15 mouse cellular contexts compared by ENCODE assay signal in genomic region chr15:81568592-81568991, GRCm38 (mm10). TPM values are rescaled to one million over a fixed set of nuclear protein-coding genes. Genes with fewer than 3 reads are reported as not detected.
DNase-seq lines count a peak whose midpoint lies in the region; ATAC-seq and TF ChIP-seq lines count a peak whose summit lies in the region.
"Had no signal": no experiment of that assay in that cellular context is flagged by ENCODE, and none has a peak within 500 bp of the region (broad histone marks: within the 10 kb centered on the region; RNA-seq: fewer than 3 reads in every experiment).

No protein-coding gene starts in this region.

- H3K4me3 ChIP-seq in heart, embryonic 10.5 days, result no peak overlapping the region
- no peak overlapping the region for H3K4me3 ChIP-seq in heart, adult 2 months
- no peak overlapping the region for H3K4me3 ChIP-seq in cortical plate, adult 2 months (ENCODE audit: insufficient read depth, low read length)
- H3K4me3 ChIP-seq in hindbrain, embryonic 11.5 days (ENCODE audit: low read depth, low read length), result no peak overlapping the region
- H3K4me3 ChIP-seq in forebrain, embryonic 16.5 days (replicated peaks; ENCODE audit: low read length), result no peak overlapping the region
- H3K4me3 ChIP-seq: forebrain, embryonic 13.5 days; gastrocnemius, adult 2 months; limb, embryonic 13.5 days had no signal

- no peaks in the 10 kb centered on the region for H3K36me3 ChIP-seq in heart, embryonic 10.5 days
- H3K36me3 ChIP-seq in heart, adult 2 months (ENCODE audit: control insufficient read depth, insufficient read depth, low read length), result no peaks in the 10 kb centered on the region
- no peaks in the 10 kb centered on the region for H3K36me3 ChIP-seq in hindbrain, embryonic 11.5 days (ENCODE audit: control insufficient read depth, insufficient read depth, low read length)
- no peaks in the 10 kb centered on the region for H3K36me3 ChIP-seq in forebrain, embryonic 16.5 days (ENCODE audit: control insufficient read depth, insufficient read depth)
- H3K36me3 ChIP-seq: limb, embryonic 13.5 days had no signal

- H3K27me3 ChIP-seq in heart, embryonic 10.5 days (ENCODE audit: insufficient read depth, poor library complexity, severe bottlenecking), result no peaks in the 10 kb centered on the region
- no peaks in the 10 kb centered on the region for H3K27me3 ChIP-seq in heart, adult 2 months (ENCODE audit: control insufficient read depth, insufficient read depth, low read length)
- no peaks in the 10 kb centered on the region for H3K27me3 ChIP-seq in hindbrain, embryonic 11.5 days (ENCODE audit: control insufficient read depth, insufficient read depth, low read length)
- no peaks in the 10 kb centered on the region for H3K27me3 ChIP-seq in forebrain, embryonic 16.5 days (replicated peaks; ENCODE audit: control insufficient read depth, insufficient read depth, low read length)
- H3K27me3 ChIP-seq: forebrain, embryonic 13.5 days; limb, embryonic 13.5 days had no signal

- no peak for TF ChIP-seq EP300 in heart, adult 2 months (IDR thresholded peaks at IDR 0.05; ENCODE audit: insufficient read depth, low read depth, low read length)

- no peaks in the 10 kb centered on the region for H3K4me1 ChIP-seq in heart, embryonic 10.5 days
- no peaks in the 10 kb centered on the region; the same call in 1 of the 2 replicates for H3K4me1 ChIP-seq in heart, adult 2 months (ENCODE audit: control insufficient read depth, insufficient read depth, low read length)
- H3K4me1 ChIP-seq in cortical plate, adult 2 months (ENCODE audit: control insufficient read depth, insufficient read depth, low read length), result no peaks in the 10 kb centered on the region
- no peaks in the 10 kb centered on the region for H3K4me1 ChIP-seq in hindbrain, embryonic 11.5 days (replicated peaks; ENCODE audit: control insufficient read depth, insufficient read depth, low read length)
- no peaks in the 10 kb centered on the region for H3K4me1 ChIP-seq in forebrain, embryonic 16.5 days (replicated peaks; ENCODE audit: control insufficient read depth, insufficient read depth, low read length)
- H3K4me1 ChIP-seq: forebrain, embryonic 13.5 days; limb, embryonic 13.5 days had no signal

- H3K79me2 ChIP-seq in heart, adult 2 months (replicated peaks; ENCODE audit: control insufficient read depth, insufficient read depth, low read length), result no peaks in the 10 kb centered on the region

- WGBS in heart, embryonic 10.5 days, result 43% methylated on average over 2 of the region's 2 CpGs
- WGBS in heart, adult 2 months, result 43% methylated on average over 2 of the region's 2 CpGs
- whole genome bisulfite sequencing in hindbrain, embryonic 11.5 days, result 77% methylated on average over 1 of the region's 2 CpGs
- 73% methylated on average over 1 of the region's 2 CpGs for WGBS in forebrain, embryonic 16.5 days

- ATAC-seq in megakaryocyte, adult 5-6 weeks (ENCODE audit: poor library complexity, severe bottlenecking), result peak; percentile 72
- no peak for ATAC-seq in hindbrain, embryonic 11.5 days (ENCODE audit: low FRiP score)
- no peak for ATAC-seq in forebrain, embryonic 16.5 days
- ATAC-seq: forebrain, embryonic 13.5 days had no signal

- no peak overlapping the region for H3K4me2 ChIP-seq in hindbrain, embryonic 11.5 days (replicated peaks; ENCODE audit: low read depth, low read length)
- H3K4me2 ChIP-seq in forebrain, embryonic 16.5 days (ENCODE audit: low read length), result no peak overlapping the region
- H3K4me2 ChIP-seq: forebrain, embryonic 13.5 days; heart, embryonic 11.5 days; limb, embryonic 13.5 days had no signal

- H3K9ac ChIP-seq in heart, adult 2 months (ENCODE audit: low read depth, low read length), result no peak overlapping the region
- H3K9ac ChIP-seq in hindbrain, embryonic 11.5 days (ENCODE audit: low read depth, low read length), result no peak overlapping the region
- no peak overlapping the region for H3K9ac ChIP-seq in forebrain, embryonic 16.5 days (replicated peaks; ENCODE audit: low read depth, low read length)
- H3K9ac ChIP-seq: forebrain, embryonic 13.5 days; limb, embryonic 13.5 days had no signal

- TF ChIP-seq CTCF in heart, adult 2 months (IDR thresholded peaks at IDR 0.05), result no peak
- no peak for TF ChIP-seq CTCF in cortical plate, adult 2 months (IDR thresholded peaks at IDR 0.05; ENCODE audit: extremely low read depth, insufficient read depth, low read length)

- TF ChIP-seq POLR2A in heart, adult 2 months (IDR thresholded peaks at IDR 0.05; ENCODE audit: insufficient read depth, low read depth, low read length), result no peak
- TF ChIP-seq POLR2A in cortical plate, adult 2 months (IDR thresholded peaks at IDR 0.05; ENCODE audit: extremely low read depth, insufficient read depth, low read length), result no peak

- no peak overlapping the region for H3K27ac ChIP-seq in heart, embryonic 10.5 days
- no peak overlapping the region for H3K27ac ChIP-seq in heart, adult 2 months
- peak overlapping the region; percentile 84 for H3K27ac ChIP-seq in cortical plate, adult 2 months (ENCODE audit: insufficient read depth, low read length)
- no peak overlapping the region for H3K27ac ChIP-seq in hindbrain, embryonic 11.5 days (ENCODE audit: low read depth, low read length)
- H3K27ac ChIP-seq in forebrain, embryonic 16.5 days (ENCODE audit: low read length), result no peak overlapping the region
- H3K27ac ChIP-seq: forebrain, embryonic 13.5 days; gastrocnemius, adult 2 months; limb, embryonic 13.5 days had no signal

- DNase-seq in heart, embryonic 10.5 days (ENCODE audit: low spot score), result peak; percentile 20
- no peak for DNase-seq in heart, adult 2 months
- DNase-seq in A20 (ENCODE audit: low read depth, low spot score), result peak; percentile 91
- DNase-seq in hindbrain, embryonic 11.5 days (ENCODE audit: low spot score), result no peak
- no peak for DNase-seq in left cerebral cortex, adult 11 months (ENCODE audit: low spot score)
- DNase-seq: adrenal gland, postnatal 10 days; cerebellum, postnatal 25 days; gastrocnemius, adult 2 months; right cerebral cortex, adult 18-20 months had no signal

- intact Hi-C loops in heart, adult 2 months (cut with DNase I), result no loop called here

- no peaks in the 10 kb centered on the region for H3K9me3 ChIP-seq in heart, embryonic 10.5 days
- H3K9me3 ChIP-seq in hindbrain, embryonic 11.5 days (ENCODE audit: control insufficient read depth, low read length), result no peaks in the 10 kb centered on the region
- no peaks in the 10 kb centered on the region for H3K9me3 ChIP-seq in forebrain, embryonic 16.5 days (ENCODE audit: control insufficient read depth, low read length)
- H3K9me3 ChIP-seq: forebrain, embryonic 13.5 days; limb, embryonic 13.5 days had no signal

RNA-seq across cellular contexts. Expression of gene Ep300, which starts 16.6 kb away (rescaled TPM):
- polyA plus RNA-seq in heart, embryonic 10.5 days (2016; fragmentation: Nextera tagmentation; extraction: Ambion mirVana), result 15.0 and 25.3 TPM in 2 replicates
- total RNA-seq in heart, adult 2 months (2021), result 10 to 100 TPM; 37.7 to 49.0 TPM
- 14.7 and 19.4 TPM in 2 replicates for polyA plus RNA-seq in heart, adult 2 months (2012; rRNA removed)
- 27.5 and 28.8 TPM in 2 replicates for polyA plus RNA-seq in cortical plate, adult 2 months (2012; rRNA removed)
- 218 and 236 TPM in 2 replicates for total RNA-seq in megakaryocyte, adult 5-6 weeks (2015)
- total RNA-seq in megakaryocyte, adult 5-6 weeks (2017), result 46.5 and 76.5 TPM in 2 replicates
- polyA plus RNA-seq in hindbrain, embryonic 11.5 days (2014; fragmentation: Nextera tagmentation; extraction: Ambion mirVana), result 23.3 and 41.7 TPM in 2 replicates
- 17.9 and 18.0 TPM in 2 replicates for polyA plus RNA-seq in forebrain, embryonic 16.5 days (2015; fragmentation: Nextera tagmentation; extraction: Ambion mirVana)

Comparison
In these comparisons a context has a peak if more than half of its experiments do, and no peak if none do; other contexts are left out.
1. DNase-seq: peak in heart, embryonic 10.5 days (single experiment) and A20 (single experiment); none in heart, adult 2 months (0 of 2), hindbrain, embryonic 11.5 days (single experiment) and left cerebral cortex, adult 11 months (single experiment).